Comparison of ENCODE assay signal across 7 mouse cellular contexts in genomic region chrX:105929478-105930038, GRCm38 (mm10). TPM values are rescaled to one million over a fixed set of nuclear protein-coding genes. Genes with fewer than 3 reads are reported as not detected.
DNase-seq lines count a peak whose midpoint lies in the region; ATAC-seq lines count a peak whose summit lies in the region.

No protein-coding gene starts in this region.

- H3K4me3 ChIP-seq in lung, embryonic 15.5 days: peak overlapping the region; percentile 68
- H3K4me3 ChIP-seq in forebrain, embryonic 11.5 days (ENCODE audit: low read depth, low read length): peak overlapping the region; percentile 44
- peak overlapping the region; percentile 73 for H3K4me3 ChIP-seq in liver, embryonic 11.5 days (ENCODE audit: low read depth, low read length)
- peak overlapping the region; percentile 73 for H3K4me3 ChIP-seq in stomach, embryonic 16.5 days (replicated peaks; ENCODE audit: low read length)

- peaks cover 9% of the 10 kb centered on the region; the same call in 1 of the 2 replicates for H3K4me1 ChIP-seq in lung, embryonic 15.5 days
- H3K4me1 ChIP-seq in forebrain, embryonic 11.5 days (replicated peaks; ENCODE audit: control insufficient read depth, insufficient read depth, low read length): no peaks in the 10 kb centered on the region
- H3K4me1 ChIP-seq in liver, embryonic 11.5 days (replicated peaks; ENCODE audit: control insufficient read depth, insufficient read depth, low read length): peaks cover 5% of the 10 kb centered on the region; the same call in 1 of the 2 replicates
- H3K4me1 ChIP-seq in stomach, embryonic 16.5 days (ENCODE audit: control insufficient read depth, insufficient read depth, low read length): peaks cover 4% of the 10 kb centered on the region; the same call in 1 of the 2 replicates

- no peaks in the 10 kb centered on the region for H3K27me3 ChIP-seq in lung, embryonic 15.5 days
- no peaks in the 10 kb centered on the region; the same call in 1 of the 2 replicates for H3K27me3 ChIP-seq in forebrain, embryonic 11.5 days (ENCODE audit: control insufficient read depth, insufficient read depth, low read length)
- no peaks in the 10 kb centered on the region for H3K27me3 ChIP-seq in liver, embryonic 11.5 days (replicated peaks; ENCODE audit: control insufficient read depth, insufficient read depth, low read length)
- no peaks in the 10 kb centered on the region for H3K27me3 ChIP-seq in stomach, embryonic 16.5 days (ENCODE audit: control insufficient read depth, insufficient read depth, low read length)

- H3K27ac ChIP-seq in lung, embryonic 15.5 days: peak overlapping the region; percentile 90
- no peak overlapping the region for H3K27ac ChIP-seq in forebrain, embryonic 11.5 days (ENCODE audit: low read depth, low read length)
- H3K27ac ChIP-seq in liver, embryonic 11.5 days (ENCODE audit: low read depth, low read length): no peak overlapping the region; the same call in 1 of the 2 replicates
- no peak overlapping the region for H3K27ac ChIP-seq in stomach, embryonic 16.5 days (ENCODE audit: low read length)

- H3K9ac ChIP-seq in lung, embryonic 15.5 days: no peak overlapping the region
- no peak overlapping the region for H3K9ac ChIP-seq in forebrain, embryonic 11.5 days (ENCODE audit: low read length)
- H3K9ac ChIP-seq in liver, embryonic 11.5 days (ENCODE audit: low read depth, low read length): no peak overlapping the region
- H3K9ac ChIP-seq in stomach, embryonic 16.5 days (ENCODE audit: low read length): no peak overlapping the region

- no peak for DNase-seq in lung, postnatal 4 days
- no peak for DNase-seq in forebrain, embryonic 11.5 days (ENCODE audit: low spot score)
- DNase-seq in liver, embryonic 11.5 days (ENCODE audit: low spot score): no peak
- no peak for DNase-seq in adrenal gland, adult (ENCODE audit: inconsistent age in 2 of 2, low spot score in 1 of 2)
- no peak for DNase-seq in adrenal gland, adult 2 months

- no peaks in the 10 kb centered on the region for H3K9me3 ChIP-seq in lung, embryonic 15.5 days
- no peaks in the 10 kb centered on the region for H3K9me3 ChIP-seq in forebrain, embryonic 11.5 days (ENCODE audit: control insufficient read depth, low read length)
- no peaks in the 10 kb centered on the region for H3K9me3 ChIP-seq in liver, embryonic 11.5 days (ENCODE audit: control insufficient read depth, low read length)
- H3K9me3 ChIP-seq in stomach, embryonic 16.5 days (replicated peaks; ENCODE audit: control insufficient read depth, low read length): no peaks in the 10 kb centered on the region

- ATAC-seq in lung, embryonic 15.5 days (ENCODE audit: borderline replicate concordance, extremely low read depth, low FRiP score, low TSS enrichment): peak; percentile 37; the same call in 1 of the 2 replicates
- peak; percentile 18; the same call in 1 of the 2 replicates for ATAC-seq in forebrain, embryonic 11.5 days (replicated peaks; ENCODE audit: low FRiP score)
- ATAC-seq in liver, embryonic 11.5 days (replicated peaks; ENCODE audit: low FRiP score): peak; percentile 39
- 0 out of 2 replicates have a peak, but pooled peaks have one; percentile 24 for ATAC-seq in stomach, embryonic 16.5 days (ENCODE audit: insufficient read depth, low FRiP score)

- H3K36me3 ChIP-seq in lung, embryonic 15.5 days: no peaks in the 10 kb centered on the region
- H3K36me3 ChIP-seq in forebrain, embryonic 11.5 days (ENCODE audit: control insufficient read depth, insufficient read depth, low read length): no peaks in the 10 kb centered on the region
- no peaks in the 10 kb centered on the region for H3K36me3 ChIP-seq in liver, embryonic 11.5 days (ENCODE audit: control insufficient read depth, insufficient read depth, low read length)
- no peaks in the 10 kb centered on the region for H3K36me3 ChIP-seq in stomach, embryonic 16.5 days (ENCODE audit: control insufficient read depth, insufficient read depth, low read length)

- 32% methylated on average over 8 of the region's 8 CpGs for WGBS in lung, embryonic 15.5 days
- 31% methylated on average over 8 of the region's 8 CpGs for WGBS in forebrain, embryonic 11.5 days
- 30% methylated on average over 8 of the region's 8 CpGs for WGBS in liver, embryonic 11.5 days
- WGBS in stomach, embryonic 16.5 days: 36% methylated on average over 8 of the region's 8 CpGs

- peak overlapping the region; percentile 33 for H3K4me2 ChIP-seq in lung, embryonic 15.5 days
- H3K4me2 ChIP-seq in forebrain, embryonic 11.5 days (ENCODE audit: low read depth, low read length, severe bottlenecking): peak overlapping the region; percentile 31; the same call in 1 of the 2 replicates
- H3K4me2 ChIP-seq in liver, embryonic 11.5 days: peak overlapping the region; percentile 53
- peak overlapping the region; percentile 43 for H3K4me2 ChIP-seq in stomach, embryonic 16.5 days (ENCODE audit: low read depth, low read length)

RNA-seq across cellular contexts. Expression of gene Atrx, which starts 0.4 kb away (rescaled TPM):
- polyA plus RNA-seq in lung, embryonic 15.5 days (2015; fragmentation: Nextera tagmentation; extraction: Ambion mirVana): 175 and 201 TPM in 2 replicates
- 203 and 228 TPM in 2 replicates for polyA plus RNA-seq in forebrain, embryonic 11.5 days (2014; fragmentation: Nextera tagmentation; extraction: Ambion mirVana)
- polyA plus RNA-seq in liver, embryonic 11.5 days (2014; fragmentation: Nextera tagmentation; extraction: Ambion mirVana): 96.3 and 99.3 TPM in 2 replicates
- 137 and 154 TPM in 2 replicates for polyA plus RNA-seq in stomach, embryonic 16.5 days (2015; fragmentation: Nextera tagmentation; extraction: Ambion mirVana)
- 100 to 1,000 TPM in 1 of 2 experiments, 10 to 100 TPM in 1; 78.0 to 110 TPM for total RNA-seq in adrenal gland, adult 2 months (2021)
- polyA plus RNA-seq in adrenal gland, adult 2 months (2012; rRNA removed): 23.3 and 27.0 TPM in 2 replicates
